Mouse (Mus musculus): ENCODE results near the gene Tbca. TPM values are rescaled to one million over a fixed set of nuclear protein-coding genes. Genes with fewer than 3 reads are reported as not detected.

Tbca gene
- polyA plus RNA-seq, 1 experiment from 2014 or later: 212 TPM

DNA sequence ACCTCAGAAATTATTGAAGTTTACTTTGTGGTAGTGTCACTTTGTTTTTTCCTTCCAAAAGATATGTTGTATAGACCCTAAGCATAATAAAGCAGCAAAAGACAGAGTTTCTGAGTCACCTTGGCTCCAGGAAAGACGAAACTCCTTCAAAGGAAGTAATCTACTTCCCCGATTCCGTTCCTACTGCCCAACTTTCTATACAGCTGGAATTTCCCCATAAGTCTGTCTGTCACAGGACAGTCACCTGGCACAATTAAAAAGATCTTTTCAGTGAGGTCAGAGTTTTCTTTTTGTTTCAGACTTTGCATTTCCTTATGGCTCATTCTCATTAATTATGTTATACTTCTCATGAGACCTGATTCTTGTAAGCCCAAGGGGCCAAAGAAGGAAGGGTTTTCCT lies 25.1 kb downstream of the Tbca start:
- no peak overlapping the region for H3K27ac ChIP-seq (ENCODE audit: low read length)
- no peaks in the 10 kb centered on the region for H3K9me3 ChIP-seq (ENCODE audit: low read length)
- ATAC-seq: no peak
- H3K4me3 ChIP-seq (ENCODE audit: low read depth, low read length): no peak overlapping the region
- no peaks in the 10 kb centered on the region for H3K36me3 ChIP-seq (ENCODE audit: insufficient read depth, low read length)
- no peak for TF ChIP-seq CTCF (IDR thresholded peaks at IDR 0.05)
- TF ChIP-seq EP300 (IDR thresholded peaks at IDR 0.05): no peak
- H3K4me1 ChIP-seq (ENCODE audit: insufficient read depth, low read depth, low read length): no peaks in the 10 kb centered on the region
- 58% methylated on average over 3 of the region's 3 CpGs for WGBS
- no peak overlapping the region for H3K9ac ChIP-seq (replicated peaks; ENCODE audit: low read depth)
- DNase-seq (ENCODE audit: low spot score): no peak
- no peak overlapping the region for H3K4me2 ChIP-seq (replicated peaks; ENCODE audit: low read depth, low read length)
- no peaks in the 10 kb centered on the region for H3K27me3 ChIP-seq (replicated peaks; ENCODE audit: insufficient read depth, low read length)

- Histone ChIP-seq H3K27me3 (replicated peaks; ENCODE audit: insufficient read depth, low read length) (no peaks in the 10 kb centered on the region), H3K4me3 (ENCODE audit: low read depth, low read length) (no peak overlapping the region), H3K9me3 (ENCODE audit: low read length) (no peaks in the 10 kb centered on the region), H3K27ac (ENCODE audit: low read length) (no peak overlapping the region), H3K36me3 (ENCODE audit: insufficient read depth, low read length) (no peaks in the 10 kb centered on the region), H3K4me2 (replicated peaks; ENCODE audit: low read depth, low read length) (no peak overlapping the region), H3K4me1 (ENCODE audit: insufficient read depth, low read depth, low read length) (no peaks in the 10 kb centered on the region), H3K9ac (replicated peaks; ENCODE audit: low read depth) (no peak overlapping the region)
- DNase-seq (ENCODE audit: low spot score): no peak
- no peak for ATAC-seq
- WGBS: 90% methylated on average over 3 of the region's 3 CpGs
- no peak for TF ChIP-seq EP300 (IDR thresholded peaks at IDR 0.05)
- TF ChIP-seq CTCF (IDR thresholded peaks at IDR 0.05): no peak
These were observed 31.8 kb downstream of the Tbca start for GRCm38 (mm10) chr13:94820516-94820915.

GRCm38 (mm10) chr13:94820956-94821355 lies 32.2 kb downstream of the Tbca start:
- Histone ChIP-seq H3K4me1 (ENCODE audit: insufficient read depth, low read depth, low read length) (no peaks in the 10 kb centered on the region), H3K9me3 (ENCODE audit: low read length) (no peaks in the 10 kb centered on the region), H3K36me3 (ENCODE audit: insufficient read depth, low read length) (no peaks in the 10 kb centered on the region), H3K27me3 (replicated peaks; ENCODE audit: insufficient read depth, low read length) (no peaks in the 10 kb centered on the region), H3K4me2 (replicated peaks; ENCODE audit: low read depth, low read length) (no peak overlapping the region), H3K27ac (ENCODE audit: low read length) (no peak overlapping the region), H3K4me3 (ENCODE audit: low read depth, low read length) (no peak overlapping the region), H3K9ac (replicated peaks; ENCODE audit: low read depth) (no peak overlapping the region)
- DNase-seq (ENCODE audit: low spot score) (no peak), ATAC-seq (no peak)
- TF ChIP-seq EP300 (IDR thresholded peaks at IDR 0.05) (no peak), CTCF (IDR thresholded peaks at IDR 0.05) (no peak)
- 58% methylated on average over 2 of the region's 2 CpGs for WGBS

DNA sequence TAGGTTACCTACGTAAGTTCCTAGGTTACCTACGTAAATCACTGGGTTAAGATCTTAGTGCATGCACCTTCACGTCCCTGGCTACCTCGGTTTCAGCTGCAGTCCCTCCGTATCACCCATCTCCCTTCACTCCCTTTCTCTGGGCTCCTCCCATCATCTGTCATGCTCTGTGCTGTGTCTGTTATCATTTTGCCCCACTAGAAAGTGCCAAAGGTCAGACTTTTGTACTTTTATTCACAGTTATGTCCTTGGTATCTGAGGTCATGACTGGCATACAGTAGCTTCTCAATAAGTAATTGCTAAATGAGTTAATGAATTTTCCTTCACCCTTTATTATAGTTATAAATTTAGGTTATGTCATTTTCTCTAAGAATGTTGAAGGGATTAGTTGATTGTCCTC lies 37.7 kb downstream of the Tbca start:
- Histone ChIP-seq H3K9ac (replicated peaks; ENCODE audit: low read depth) (no peak overlapping the region), H3K4me3 (ENCODE audit: low read depth, low read length) (no peak overlapping the region), H3K36me3 (ENCODE audit: insufficient read depth, low read length) (no peaks in the 10 kb centered on the region), H3K27ac (ENCODE audit: low read length) (no peak overlapping the region), H3K9me3 (ENCODE audit: low read length) (no peaks in the 10 kb centered on the region), H3K4me2 (replicated peaks; ENCODE audit: low read depth, low read length) (no peak overlapping the region), H3K4me1 (ENCODE audit: insufficient read depth, low read depth, low read length) (peaks cover 18% of the 10 kb centered on the region), H3K27me3 (replicated peaks; ENCODE audit: insufficient read depth, low read length) (no peaks in the 10 kb centered on the region)
- TF ChIP-seq CTCF (IDR thresholded peaks at IDR 0.05) (no peak), EP300 (IDR thresholded peaks at IDR 0.05) (no peak)
- DNase-seq (ENCODE audit: low spot score): no peak
- ATAC-seq: no peak
- WGBS: 83% methylated on average over 5 of the region's 5 CpGs

DNA sequence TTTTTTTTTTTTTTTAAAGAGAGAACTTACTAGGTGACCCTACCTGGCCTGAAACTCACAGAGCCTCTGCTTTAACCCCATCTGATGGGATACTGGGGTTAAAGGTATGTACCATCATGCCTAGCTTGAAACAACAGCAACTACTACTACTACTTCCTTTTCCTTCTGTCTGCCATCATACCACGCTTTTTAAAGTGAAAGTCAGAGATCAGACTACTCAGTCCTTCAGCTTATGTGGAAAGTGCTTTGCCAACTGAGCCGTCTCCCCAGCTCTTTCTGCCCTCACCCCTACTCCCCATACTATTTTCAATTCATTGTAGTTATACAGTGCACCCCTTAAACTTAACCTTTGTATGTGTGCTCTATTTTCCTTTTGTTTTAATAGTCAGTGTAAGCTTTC lies 38.3 kb downstream of the Tbca start:
- no peak for ATAC-seq
- Histone ChIP-seq H3K9me3 (ENCODE audit: low read length) (no peaks in the 10 kb centered on the region), H3K27me3 (replicated peaks; ENCODE audit: insufficient read depth, low read length) (no peaks in the 10 kb centered on the region), H3K4me3 (ENCODE audit: low read depth, low read length) (no peak overlapping the region), H3K36me3 (ENCODE audit: insufficient read depth, low read length) (no peaks in the 10 kb centered on the region), H3K4me1 (ENCODE audit: insufficient read depth, low read depth, low read length) (peaks cover 18% of the 10 kb centered on the region), H3K4me2 (replicated peaks; ENCODE audit: low read depth, low read length) (no peak overlapping the region), H3K9ac (replicated peaks; ENCODE audit: low read depth) (no peak overlapping the region), H3K27ac (ENCODE audit: low read length) (no peak overlapping the region)
- TF ChIP-seq CTCF (IDR thresholded peaks at IDR 0.05) (no peak), EP300 (IDR thresholded peaks at IDR 0.05) (no peak)
- WGBS: 85% methylated on average over 2 of the region's 2 CpGs
- no peak for DNase-seq (ENCODE audit: low spot score)

DNA sequence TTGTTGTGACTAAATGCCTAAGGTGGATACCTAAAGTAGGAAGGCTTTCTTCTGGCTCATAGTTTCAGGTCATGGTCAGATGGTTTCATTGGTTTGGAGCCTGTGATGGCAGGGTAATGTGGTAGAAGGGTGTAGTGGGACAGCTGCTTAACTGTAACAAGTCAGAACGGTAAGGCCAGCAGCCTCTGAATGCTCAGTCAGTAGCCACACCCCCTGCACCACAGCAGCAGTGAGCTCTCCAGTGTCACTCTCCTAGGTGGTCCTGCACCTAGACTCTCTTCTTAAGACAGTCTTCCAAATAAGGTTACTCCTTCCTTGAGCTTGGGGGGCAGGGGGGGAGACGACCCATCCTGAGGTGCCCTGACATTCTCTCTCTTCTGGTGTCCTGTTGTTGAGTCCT lies 39.1 kb downstream of the Tbca start:
- ATAC-seq (no peak), DNase-seq (ENCODE audit: low spot score) (no peak)
- TF ChIP-seq EP300 (IDR thresholded peaks at IDR 0.05): no peak
- TF ChIP-seq CTCF (IDR thresholded peaks at IDR 0.05): no peak
- no peaks in the 10 kb centered on the region for H3K27me3 ChIP-seq (replicated peaks; ENCODE audit: insufficient read depth, low read length)
- no peak overlapping the region for H3K4me2 ChIP-seq (replicated peaks; ENCODE audit: low read depth, low read length)
- no peak overlapping the region for H3K27ac ChIP-seq (ENCODE audit: low read length)
- H3K9me3 ChIP-seq (ENCODE audit: low read length): no peaks in the 10 kb centered on the region
- no peak overlapping the region for H3K4me3 ChIP-seq (ENCODE audit: low read depth, low read length)
- H3K9ac ChIP-seq (replicated peaks; ENCODE audit: low read depth): no peak overlapping the region
- no peaks in the 10 kb centered on the region for H3K36me3 ChIP-seq (ENCODE audit: insufficient read depth, low read length)
- 36% methylated on average over 2 of the region's 2 CpGs for WGBS
- H3K4me1 ChIP-seq (ENCODE audit: insufficient read depth, low read depth, low read length): peaks cover 18% of the 10 kb centered on the region

DNA sequence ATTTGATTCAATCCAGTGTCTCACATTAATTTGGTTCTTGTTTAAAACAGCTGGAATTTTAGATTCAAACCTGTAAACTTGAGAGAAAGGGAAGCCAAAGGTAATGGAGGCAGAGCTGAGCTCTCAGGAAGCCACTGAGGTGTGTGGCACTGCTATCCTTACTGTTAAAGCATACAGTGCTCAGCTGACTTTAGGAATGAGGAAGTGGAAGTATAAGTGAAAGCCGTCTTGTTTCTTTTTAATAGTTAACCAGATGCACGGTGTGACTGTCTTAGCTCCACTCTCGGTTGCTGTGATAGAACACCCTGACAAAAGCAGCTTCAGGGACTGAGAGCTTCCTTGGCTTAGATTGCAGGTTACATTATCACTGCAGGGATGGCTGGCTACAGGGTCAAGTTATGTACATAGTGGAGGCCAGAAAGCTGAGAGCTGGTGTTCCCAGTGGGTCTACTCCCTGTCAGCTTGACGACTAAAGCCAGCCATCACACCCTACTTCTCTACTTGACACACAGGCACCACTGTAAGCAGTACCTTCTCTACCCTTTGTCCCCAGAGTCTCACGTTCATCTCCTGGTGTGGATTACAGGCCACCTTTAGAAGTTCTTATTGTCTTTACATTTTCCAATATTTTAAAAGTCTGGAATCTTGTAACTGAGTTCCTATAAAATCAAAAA lies 49.5 kb downstream of the Tbca start:
- H3K9ac ChIP-seq (replicated peaks; ENCODE audit: low read depth): no peak overlapping the region
- H3K27me3 ChIP-seq (replicated peaks; ENCODE audit: insufficient read depth, low read length): no peaks in the 10 kb centered on the region
- H3K27ac ChIP-seq (ENCODE audit: low read length): no peak overlapping the region
- 42% methylated on average over 5 of the region's 5 CpGs for WGBS
- no peak overlapping the region for H3K4me2 ChIP-seq (replicated peaks; ENCODE audit: low read depth, low read length)
- 0 out of 2 replicates have a peak, but pooled peaks cover 11% of the 10 kb centered on the region for H3K36me3 ChIP-seq (ENCODE audit: insufficient read depth, low read length)
- DNase-seq (ENCODE audit: low spot score) (peak; percentile 33), ATAC-seq (no peak)
- H3K9me3 ChIP-seq (ENCODE audit: low read length): no peaks in the 10 kb centered on the region
- no peak for TF ChIP-seq EP300 (IDR thresholded peaks at IDR 0.05)
- H3K4me1 ChIP-seq (ENCODE audit: insufficient read depth, low read depth, low read length): no peaks in the 10 kb centered on the region
- no peak overlapping the region for H3K4me3 ChIP-seq (ENCODE audit: low read depth, low read length)
